Mouse (Mus musculus) hindbrain, embryonic 14.5 days (tissue): ENCODE measurements around the gene Bcar3. TPM values are rescaled to one million over a fixed set of nuclear protein-coding genes. Genes with fewer than 3 reads are reported as not detected.

Source experiments
- ATAC-seq: fragments of 200-750 bp; cut with Nextera tagmentation; 2 replicates; pipeline ENCODE4 v1.8.0; 2017; ENCODE audit warnings: moderate number of reproducible peaks, mild to moderate bottlenecking, moderate TSS enrichment, moderate library complexity; ENCODE audit not compliant: low FRiP score
- DNase-seq: peaks from one replicate; pipeline ENCODE4 v3.0.0-alpha.2; 2015; ENCODE audit warnings: low spot score
- H3K27ac ChIP-seq: fragments of 300-500 bp; sonication (generic); 2 replicates; pipeline ENCODE4 v1.5.1; 2014; ENCODE audit warnings: mild to moderate bottlenecking, moderate library complexity
- H3K27me3 ChIP-seq: fragments of 300-500 bp; sonication (generic); 2 replicates; pipeline ENCODE4 v1.6.1; 2014; ENCODE audit warnings: mild to moderate bottlenecking, low read length, mixed read lengths; ENCODE audit not compliant: control insufficient read depth, insufficient read depth
- H3K36me3 ChIP-seq: fragments of 300-500 bp; sonication (generic); replicated peaks from 2 replicates; pipeline ENCODE4 v1.6.1; 2014; ENCODE audit not compliant: control insufficient read depth, insufficient read depth
- H3K4me1 ChIP-seq: fragments of 300-500 bp; sonication (generic); replicated peaks from 2 replicates; pipeline ENCODE4 v1.6.1; 2014; ENCODE audit warnings: antibody characterized with exemption, low read length, mixed read lengths; ENCODE audit not compliant: control insufficient read depth, insufficient read depth
- H3K4me2 ChIP-seq: fragments of 300-500 bp; sonication (generic); replicated peaks from 2 replicates; pipeline ENCODE4 v1.6.1; 2014; ENCODE audit warnings: mild to moderate bottlenecking, moderate library complexity
- H3K4me3 ChIP-seq: fragments of 300-500 bp; sonication (generic); replicated peaks from 2 replicates; pipeline ENCODE4 v1.5.1; 2014; ENCODE audit warnings: mild to moderate bottlenecking, low read length
- H3K9ac ChIP-seq: fragments of 300-500 bp; sonication (generic); 2 replicates; pipeline ENCODE4 v1.6.1; 2014
- H3K9me3 ChIP-seq: fragments of 300-500 bp; sonication (generic); 2 replicates; pipeline ENCODE4 v1.6.1; 2016; ENCODE audit warnings: low read length; ENCODE audit not compliant: control insufficient read depth
- WGBS: fragments of 180-500 bp; shearing (Covaris S2); extraction: QIAGEN DNeasy Blood & Tissue Kit; methylation state at CpG from one replicate; pipeline ENCODE4 v1.1.7; 2014; 5-methylcytosine and 5-hydroxymethylcytosine counted together
- polyA plus RNA-seq: library from polyadenylated mRNA; unstranded; fragments of >200 nt; fragmentation: Nextera tagmentation; extraction: Ambion mirVana; gene quantifications from 2 replicates; pipeline ENCODE4 v1.2.1, GENCODE M21; 2014

Gene Bcar3
- polyA plus RNA-seq, 1 experiment from 2014 or later: 6.2 TPM

DNA sequence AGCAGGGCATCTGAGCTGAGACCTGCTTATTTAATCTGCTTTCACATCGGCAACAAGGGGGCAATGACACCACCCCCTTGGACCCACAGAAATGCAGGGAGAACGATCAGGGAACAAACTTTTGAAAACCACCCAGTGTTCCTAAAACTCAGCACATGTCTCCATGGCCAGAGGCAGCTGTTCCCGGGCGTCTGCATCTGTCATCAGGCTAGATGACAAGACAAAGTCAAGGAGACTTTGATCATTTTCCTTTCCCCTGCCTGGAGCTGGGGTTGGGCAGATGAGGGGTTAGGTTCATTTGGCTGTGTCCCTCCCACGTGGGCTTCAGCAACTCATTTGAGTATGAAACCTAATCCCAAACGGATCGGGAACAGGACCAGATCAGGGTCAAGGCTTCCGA lies 120.9 kb downstream of the Bcar3 start:
- H3K27ac ChIP-seq: no peak overlapping the region
- peaks cover 9% of the 10 kb centered on the region for H3K27me3 ChIP-seq
- no peak for ATAC-seq
- H3K4me3 ChIP-seq: no peak overlapping the region
- no peaks in the 10 kb centered on the region; the same call in 1 of the 2 replicates for H3K4me1 ChIP-seq
- H3K4me2 ChIP-seq: no peak overlapping the region
- H3K9me3 ChIP-seq: no peaks in the 10 kb centered on the region
- WGBS: 71% methylated on average over 8 of the region's 8 CpGs
- DNase-seq: no peak
- no peak overlapping the region for H3K9ac ChIP-seq
- no peaks in the 10 kb centered on the region for H3K36me3 ChIP-seq

- ATAC-seq (no peak), DNase-seq (no peak)
- no peaks in the 10 kb centered on the region for H3K9me3 ChIP-seq
- H3K9ac ChIP-seq: no peak overlapping the region
- H3K4me1 ChIP-seq: peaks cover 10% of the 10 kb centered on the region; the same call in 1 of the 2 replicates
- H3K4me3 ChIP-seq: no peak overlapping the region
- H3K27me3 ChIP-seq: peaks cover 17% of the 10 kb centered on the region
- no peaks in the 10 kb centered on the region for H3K36me3 ChIP-seq
- H3K27ac ChIP-seq: no peak overlapping the region
- no peak overlapping the region for H3K4me2 ChIP-seq
- WGBS: 48% methylated on average over 11 of the region's 11 CpGs
Observed at GRCm38 (mm10) chr3:122417466-122417865, 123.5 kb downstream of the Bcar3 start.

- Histone ChIP-seq H3K4me2 (peak overlapping the region; percentile 96), H3K9ac (no peak overlapping the region), H3K4me1 (peaks cover 10% of the 10 kb centered on the region; the same call in 1 of the 2 replicates), H3K27me3 (peaks cover 17% of the 10 kb centered on the region), H3K27ac (no peak overlapping the region), H3K36me3 (no peaks in the 10 kb centered on the region), H3K4me3 (peak overlapping the region; percentile 61; the same call in 1 of the 2 replicates), H3K9me3 (no peaks in the 10 kb centered on the region)
- DNase-seq (no peak), ATAC-seq (no peak)
- 30% methylated on average over 16 of the region's 16 CpGs for WGBS
Observed at GRCm38 (mm10) chr3:122418564-122419274, 124.8 kb downstream of the Bcar3 start.

DNA sequence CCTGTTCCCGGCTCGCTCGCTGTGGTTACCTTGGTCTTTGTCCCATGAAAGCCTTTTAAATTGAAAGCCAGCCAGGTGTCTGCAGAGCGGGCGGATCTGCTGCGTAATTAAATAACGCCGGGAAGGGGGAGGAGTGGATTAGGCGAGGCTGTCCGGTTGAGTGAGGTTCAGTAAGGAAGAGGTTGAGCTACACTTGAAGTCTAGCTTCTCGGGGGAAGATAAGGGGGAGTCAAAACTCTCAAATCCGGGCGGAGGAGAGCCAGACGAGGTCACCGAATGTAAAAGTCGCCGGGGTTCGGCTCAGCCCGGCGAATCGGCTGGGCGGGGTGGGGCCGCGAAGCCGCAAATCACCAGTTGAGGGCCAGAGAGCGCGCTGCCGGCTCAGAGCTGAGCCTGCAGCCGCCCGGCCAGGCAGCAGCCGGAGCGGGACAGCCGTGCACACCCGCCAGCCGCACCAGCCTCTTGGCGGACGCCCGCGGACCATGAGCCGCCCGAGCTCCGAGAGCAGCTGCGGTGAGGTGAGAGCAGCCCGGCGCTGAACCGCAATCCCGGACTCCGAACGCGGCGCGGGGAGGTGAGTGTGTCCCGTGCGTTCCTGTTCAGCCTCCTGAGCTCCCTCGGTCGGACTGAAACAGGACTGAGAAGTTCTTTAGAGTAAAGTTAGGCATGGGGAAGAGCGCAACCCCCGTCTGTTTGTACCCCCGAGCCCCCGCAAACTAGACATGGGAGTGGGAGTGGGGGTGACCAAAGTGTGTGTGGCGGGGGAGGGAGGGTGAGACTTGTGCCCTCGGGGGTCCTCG lies 125.9 kb downstream of the Bcar3 start:
- ATAC-seq (peak; percentile 86), DNase-seq (peak; percentile 61)
- peaks cover 10% of the 10 kb centered on the region; the same call in 1 of the 2 replicates for H3K4me1 ChIP-seq
- H3K9me3 ChIP-seq: no peaks in the 10 kb centered on the region
- H3K27ac ChIP-seq: peak overlapping the region; percentile 71
- peak overlapping the region; percentile 78 for H3K9ac ChIP-seq
- H3K27me3 ChIP-seq: peaks cover 17% of the 10 kb centered on the region
- peak overlapping the region; percentile 96 for H3K4me2 ChIP-seq
- WGBS: under 1% methylated on average over 63 of the region's 63 CpGs
- H3K4me3 ChIP-seq: peak overlapping the region; percentile 61
- no peaks in the 10 kb centered on the region for H3K36me3 ChIP-seq

DNA sequence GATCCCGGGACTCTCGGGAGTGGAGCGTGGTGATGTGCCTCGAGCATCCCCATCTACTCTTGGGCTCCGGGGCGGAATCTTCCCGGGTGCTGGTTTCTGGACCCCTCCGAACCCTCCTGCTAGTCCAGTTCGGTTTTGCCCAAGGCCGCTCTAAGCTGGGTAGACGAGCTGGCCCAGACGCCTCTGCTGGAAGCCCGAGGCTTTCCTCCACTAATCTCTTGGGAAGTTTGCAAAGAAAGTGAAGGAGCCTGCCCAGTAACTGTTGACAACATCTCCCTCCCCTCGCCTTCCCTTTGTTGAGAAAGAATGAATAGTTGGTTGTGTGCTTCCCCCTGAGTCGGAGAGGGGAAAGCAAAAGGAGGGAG lies 126.5 kb downstream of the Bcar3 start:
- Histone ChIP-seq H3K4me3 (peak overlapping the region; percentile 61), H3K4me1 (peaks cover 10% of the 10 kb centered on the region; the same call in 1 of the 2 replicates), H3K27ac (peak overlapping the region; percentile 71), H3K36me3 (no peaks in the 10 kb centered on the region), H3K27me3 (peaks cover 17% of the 10 kb centered on the region), H3K9me3 (no peaks in the 10 kb centered on the region), H3K9ac (peak overlapping the region; percentile 78), H3K4me2 (peak overlapping the region; percentile 96)
- DNase-seq (peak; percentile 60), ATAC-seq (peak; percentile 67)
- under 1% methylated on average over 15 of the region's 15 CpGs for WGBS

DNA sequence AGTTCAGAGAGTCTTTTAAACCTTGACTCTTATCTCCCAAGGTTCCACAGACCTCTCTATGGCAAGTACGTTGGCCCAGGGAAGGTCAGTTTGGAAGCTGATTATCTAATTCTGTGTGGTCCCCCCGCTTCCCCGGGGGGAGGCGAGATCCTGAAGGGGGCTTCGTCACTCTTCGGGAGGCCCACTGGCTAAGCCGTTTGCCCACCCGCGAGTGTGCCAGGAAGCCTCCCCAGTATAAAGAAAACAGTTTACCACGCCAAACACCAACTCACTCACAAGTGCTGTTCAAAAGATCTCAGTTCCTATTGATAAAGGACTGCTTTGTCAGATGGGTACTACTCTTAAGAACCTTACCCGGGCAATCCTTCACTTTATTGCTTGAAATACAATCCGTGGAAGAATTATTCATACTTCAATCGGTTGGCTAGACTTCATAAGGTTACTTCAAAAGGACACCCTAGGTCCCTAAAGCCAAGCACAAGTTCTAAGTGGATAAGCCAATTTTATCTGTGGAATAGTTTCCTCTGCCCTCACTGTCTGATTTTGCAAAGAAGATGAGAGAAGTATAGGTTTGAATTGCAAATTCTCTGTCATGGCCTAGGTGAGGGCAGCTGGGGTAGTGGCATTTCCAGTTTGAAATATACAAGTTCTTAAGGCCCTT lies 127.2 kb downstream of the Bcar3 start:
- peak overlapping the region; percentile 61 for H3K4me3 ChIP-seq
- ATAC-seq (no peak), DNase-seq (no peak)
- no peaks in the 10 kb centered on the region for H3K36me3 ChIP-seq
- H3K4me2 ChIP-seq: peak overlapping the region; percentile 96
- peak overlapping the region; percentile 78; the same call in 1 of the 2 replicates for H3K9ac ChIP-seq
- H3K27ac ChIP-seq: peak overlapping the region; percentile 71; the same call in 1 of the 2 replicates
- WGBS: 7% methylated on average over 13 of the region's 13 CpGs
- peaks cover 10% of the 10 kb centered on the region; the same call in 1 of the 2 replicates for H3K4me1 ChIP-seq
- no peaks in the 10 kb centered on the region for H3K9me3 ChIP-seq
- peaks cover 17% of the 10 kb centered on the region for H3K27me3 ChIP-seq

DNA sequence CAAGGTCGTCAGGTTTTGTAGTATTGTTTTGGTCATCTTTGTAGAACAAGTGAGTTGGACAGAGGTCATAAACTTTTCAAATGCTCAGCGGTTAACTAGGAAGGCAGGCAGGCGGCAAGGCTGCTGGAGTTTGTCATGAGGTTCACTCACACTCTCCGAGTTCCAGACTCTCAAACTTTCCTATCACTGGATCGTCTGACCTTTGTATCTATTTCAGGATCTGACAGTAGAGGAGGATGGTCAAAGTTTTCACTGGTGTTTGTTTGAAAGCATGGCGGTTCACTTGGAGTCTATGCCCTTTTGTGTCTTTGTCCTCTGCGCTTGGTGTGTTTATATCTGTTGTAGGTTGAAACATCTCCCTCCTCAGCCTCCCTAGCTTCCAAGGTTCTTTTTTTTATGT lies 127.9 kb downstream of the Bcar3 start:
- H3K4me2 ChIP-seq: peak overlapping the region; percentile 96
- peaks cover 10% of the 10 kb centered on the region; the same call in 1 of the 2 replicates for H3K4me1 ChIP-seq
- no peak overlapping the region for H3K4me3 ChIP-seq
- WGBS: 51% methylated on average over 7 of the region's 7 CpGs
- H3K27ac ChIP-seq: no peak overlapping the region
- H3K9me3 ChIP-seq: no peaks in the 10 kb centered on the region
- H3K27me3 ChIP-seq: peaks cover 17% of the 10 kb centered on the region
- DNase-seq: no peak
- no peak for ATAC-seq
- no peak overlapping the region for H3K9ac ChIP-seq
- no peaks in the 10 kb centered on the region for H3K36me3 ChIP-seq

GRCm38 (mm10) chr3:122422276-122422675 lies 128.3 kb downstream of the Bcar3 start:
- H3K9me3 ChIP-seq: no peaks in the 10 kb centered on the region
- H3K4me3 ChIP-seq: no peak overlapping the region
- no peak for ATAC-seq
- no peak overlapping the region for H3K4me2 ChIP-seq
- H3K4me1 ChIP-seq: peaks cover 10% of the 10 kb centered on the region; the same call in 1 of the 2 replicates
- H3K36me3 ChIP-seq: no peaks in the 10 kb centered on the region
- no peak overlapping the region for H3K27ac ChIP-seq
- H3K27me3 ChIP-seq: peaks cover 17% of the 10 kb centered on the region
- no peak overlapping the region for H3K9ac ChIP-seq
- 87% methylated on average over 7 of the region's 7 CpGs for WGBS
- no peak for DNase-seq

DNA sequence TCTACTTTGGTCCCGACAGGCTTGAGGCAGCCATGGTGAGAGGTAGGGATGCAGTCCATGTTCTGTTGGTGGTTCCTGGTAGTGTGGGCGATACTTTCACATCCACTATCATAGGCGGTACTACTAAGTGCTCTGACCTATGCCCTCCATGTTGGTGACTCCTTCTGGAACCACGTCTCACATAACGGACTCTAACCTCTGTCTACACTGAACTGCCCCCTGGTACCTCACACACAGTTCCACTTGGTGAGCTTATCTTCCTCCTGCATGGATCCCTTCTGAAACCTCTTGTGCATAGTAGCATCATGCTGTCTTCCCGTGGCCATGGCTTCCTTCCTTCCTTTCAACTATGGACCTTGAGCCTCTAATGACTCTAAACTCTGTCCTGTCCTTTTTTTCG lies 129.7 kb downstream of the Bcar3 start:
- H3K27me3 ChIP-seq: peaks cover 12% of the 10 kb centered on the region
- 96% methylated on average over 7 of the region's 7 CpGs for WGBS
- H3K27ac ChIP-seq: no peak overlapping the region
- no peak overlapping the region for H3K9ac ChIP-seq
- H3K36me3 ChIP-seq: no peaks in the 10 kb centered on the region
- H3K4me2 ChIP-seq: no peak overlapping the region
- ATAC-seq (no peak), DNase-seq (no peak)
- no peak overlapping the region for H3K4me3 ChIP-seq
- peaks cover 10% of the 10 kb centered on the region; the same call in 1 of the 2 replicates for H3K4me1 ChIP-seq
- H3K9me3 ChIP-seq: no peaks in the 10 kb centered on the region
